Mouse (Mus musculus) erythroblast, embryonic 14.5 days (primary cell): Measurements from ENCODE around the gene Kat5. TPM values are rescaled to one million over a fixed set of nuclear protein-coding genes. Genes with fewer than 3 reads are reported as not detected.

Experiments
- H3K27me3 ChIP-seq: 2 replicates; pipeline ENCODE4 v1.6.1; 2012; ENCODE audit warnings: inconsistent platforms; ENCODE audit not compliant: control insufficient read depth
- H3K36me3 ChIP-seq: 2 replicates; pipeline ENCODE4 v1.6.1; 2012; ENCODE audit warnings: mild to moderate bottlenecking, inconsistent platforms; ENCODE audit not compliant: control insufficient read depth
- H3K4me1 ChIP-seq: 2 replicates; pipeline ENCODE4 v1.6.1; 2012; ENCODE audit warnings: inconsistent platforms; ENCODE audit not compliant: control insufficient read depth
- H3K4me3 ChIP-seq: replicated peaks from 2 replicates; pipeline ENCODE3; 2012; ENCODE audit warnings: moderate library complexity, mild to moderate bottlenecking, inconsistent platforms
- H3K9me3 ChIP-seq: 2 replicates; pipeline ENCODE4 v1.6.1; 2012; ENCODE audit warnings: low read length, inconsistent platforms, mixed read lengths; ENCODE audit not compliant: control insufficient read depth
- GATA1 ChIP-seq: IDR thresholded peaks from 2 replicates; pipeline ENCODE4 v1.6.1; 2012; ENCODE audit warnings: low read length, inconsistent platforms, mixed read lengths
- TAL1 ChIP-seq: IDR thresholded peaks from 3 replicates; pipeline ENCODE4 v1.6.1; 2012; ENCODE audit warnings: low read length, inconsistent platforms, mixed read lengths
- polyA plus RNA-seq: library from polyadenylated mRNA; stranded (reverse); fragments of >175 nt; gene quantifications from 2 replicates; pipeline ENCODE4 v1.2.3, GENCODE M21; 2012

Gene Kat5
- polyA plus RNA-seq, 1 experiment: 6.0 TPM

GRCm38 (mm10) chr19:5636036-5636570, 26.1 kb upstream of the Kat5 start:
- H3K27me3 ChIP-seq: no peaks in the 10 kb centered on the region
- H3K4me3 ChIP-seq: no peak overlapping the region
- peaks cover 43% of the 10 kb centered on the region for H3K4me1 ChIP-seq
- TF ChIP-seq TAL1: no peak
- TF ChIP-seq GATA1: no peak
- no peaks in the 10 kb centered on the region for H3K9me3 ChIP-seq
- H3K36me3 ChIP-seq: peaks cover 29% of the 10 kb centered on the region

- TF ChIP-seq GATA1 (no peak), TAL1 (no peak)
- Histone ChIP-seq H3K4me3 (no peak overlapping the region), H3K36me3 (no peaks in the 10 kb centered on the region), H3K27me3 (no peaks in the 10 kb centered on the region), H3K9me3 (no peaks in the 10 kb centered on the region), H3K4me1 (peaks cover 15% of the 10 kb centered on the region)
Observed at GRCm38 (mm10) chr19:5632120-5632519, 22.1 kb upstream of the Kat5 start.

GRCm38 (mm10) chr19:5629907-5630306, 19.9 kb upstream of the Kat5 start:
- H3K4me1 ChIP-seq: no peaks in the 10 kb centered on the region
- no peak for TF ChIP-seq GATA1
- no peaks in the 10 kb centered on the region for H3K27me3 ChIP-seq
- no peaks in the 10 kb centered on the region for H3K9me3 ChIP-seq
- no peak overlapping the region for H3K4me3 ChIP-seq
- H3K36me3 ChIP-seq: no peaks in the 10 kb centered on the region

- H3K27me3 ChIP-seq: peaks cover 5% of the 10 kb centered on the region; the same call in 1 of the 2 replicates
- no peak overlapping the region for H3K4me3 ChIP-seq
- no peaks in the 10 kb centered on the region for H3K36me3 ChIP-seq
- H3K4me1 ChIP-seq: no peaks in the 10 kb centered on the region
- H3K9me3 ChIP-seq: no peaks in the 10 kb centered on the region
- no peak for TF ChIP-seq TAL1
- no peak for TF ChIP-seq GATA1
Observed at GRCm38 (mm10) chr19:5625311-5625710, 15.3 kb upstream of the Kat5 start.

- H3K9me3 ChIP-seq: no peaks in the 10 kb centered on the region
- TF ChIP-seq GATA1 (no peak), TAL1 (no peak)
- no peak overlapping the region for H3K4me3 ChIP-seq
- H3K27me3 ChIP-seq: peaks cover 5% of the 10 kb centered on the region; the same call in 1 of the 2 replicates
- no peaks in the 10 kb centered on the region for H3K4me1 ChIP-seq
- H3K36me3 ChIP-seq: no peaks in the 10 kb centered on the region
Observed at GRCm38 (mm10) chr19:5621884-5622283, 11.8 kb upstream of the Kat5 start.

- Histone ChIP-seq H3K4me3 (no peak overlapping the region), H3K36me3 (no peaks in the 10 kb centered on the region), H3K4me1 (no peaks in the 10 kb centered on the region), H3K27me3 (peaks cover 5% of the 10 kb centered on the region; the same call in 1 of the 2 replicates), H3K9me3 (no peaks in the 10 kb centered on the region)
- TF ChIP-seq TAL1 (no peak), GATA1 (no peak)
Observed at GRCm38 (mm10) chr19:5620007-5620406, 10.0 kb upstream of the Kat5 start.

GRCm38 (mm10) chr19:5614953-5615352, 4.9 kb upstream of the Kat5 start:
- Histone ChIP-seq H3K36me3 (no peaks in the 10 kb centered on the region; the same call in 1 of the 2 replicates), H3K4me1 (peaks cover 37% of the 10 kb centered on the region)
- TF ChIP-seq GATA1: no peak

GRCm38 (mm10) chr19:5612762-5613411, 2.9 kb upstream of the Kat5 start:
- TF ChIP-seq GATA1 (no peak), TAL1 (no peak)
- Histone ChIP-seq H3K27me3 (no peaks in the 10 kb centered on the region), H3K36me3 (peaks cover 13% of the 10 kb centered on the region), H3K4me1 (peaks cover 57% of the 10 kb centered on the region), H3K9me3 (no peaks in the 10 kb centered on the region), H3K4me3 (no peak overlapping the region)

More at GRCm38 (mm10) chr19:5614953-5615352, 4.9 kb upstream of the Kat5 start:
- Histone ChIP-seq H3K27me3 (no peaks in the 10 kb centered on the region), H3K4me3 (no peak overlapping the region), H3K9me3 (no peaks in the 10 kb centered on the region)

- Histone ChIP-seq H3K4me1 (peaks cover 61% of the 10 kb centered on the region), H3K4me3 (no peak overlapping the region), H3K27me3 (no peaks in the 10 kb centered on the region), H3K36me3 (peaks cover 23% of the 10 kb centered on the region), H3K9me3 (no peaks in the 10 kb centered on the region)
- TF ChIP-seq GATA1 (no peak), TAL1 (no peak)
Observed at GRCm38 (mm10) chr19:5611973-5612372, 1.9 kb upstream of the Kat5 start.

GRCm38 (mm10) chr19:5609171-5609546, 878 bp downstream of the Kat5 start:
- H3K4me3 ChIP-seq: peak overlapping the region; percentile 93
- no peaks in the 10 kb centered on the region for H3K9me3 ChIP-seq
- TF ChIP-seq TAL1 (no peak), GATA1 (no peak)
- peaks cover 51% of the 10 kb centered on the region for H3K36me3 ChIP-seq
- peaks cover 69% of the 10 kb centered on the region for H3K4me1 ChIP-seq
- no peaks in the 10 kb centered on the region for H3K27me3 ChIP-seq
